ENCODE assay signal across 9 mouse cellular contexts in genomic region chr4:115657104-115657866, GRCm38 (mm10). TPM values are rescaled to one million over a fixed set of nuclear protein-coding genes. Genes with fewer than 3 reads are reported as not detected.
A peak's percentile ranks its signal among the peaks of the same experiment; 100 is the strongest.
DNase-seq lines count a peak whose midpoint lies in the region; ATAC-seq and TF ChIP-seq lines count a peak whose summit lies in the region.
"Had no signal": no experiment of that assay in that cellular context is flagged by ENCODE, and none has a peak within 500 bp of the region (broad histone marks: within the 10 kb centered on the region; RNA-seq: fewer than 3 reads in every experiment).

No protein-coding gene starts in this region.

- H3K27me3 ChIP-seq in lung, embryonic 15.5 days = no peaks in the 10 kb centered on the region

- H3K9ac ChIP-seq in lung, embryonic 15.5 days = peak overlapping the region; percentile 36

- intact Hi-C loops in heart, postnatal 36 days (cut with DNase I) = loop anchor here (2.0 kb wide), 1 partner anchor 52 kb away; no protein-coding TSS in a partner anchor

- peak overlapping the region; percentile 32; the same call in 1 of the 2 replicates for H3K27ac ChIP-seq in layer of hippocampus, adult 2 months
- peak overlapping the region; percentile 74 for H3K27ac ChIP-seq in lung, embryonic 15.5 days
- H3K27ac ChIP-seq: macrophage had no signal

- peak; percentile 8 for DNase-seq in layer of hippocampus, adult 11-12 months (ENCODE audit: low spot score)
- no peak for DNase-seq in layer of hippocampus, adult 9-10 months (ENCODE audit: low spot score)
- DNase-seq in heart, postnatal 36 days = peak; percentile 52 to 70
- DNase-seq in layer of hippocampus, adult 2 months (ENCODE audit: low spot score in 2 of 2) = peak; percentile 5 to 12
- peak; percentile 18 for DNase-seq in ovary, postnatal 14 days (ENCODE audit: low spot score)
- no peak for DNase-seq in cerebellum, adult 18-20 months

- peak; percentile 59; the same call in 1 of the 2 replicates for ATAC-seq in erythroid progenitor cell, adult 5-6 weeks (replicated peaks; ENCODE audit: low FRiP score, poor library complexity, severe bottlenecking)
- ATAC-seq in lung, embryonic 15.5 days (ENCODE audit: borderline replicate concordance, extremely low read depth, low FRiP score, low TSS enrichment) = peak; percentile 82

- no peaks in the 10 kb centered on the region for H3K36me3 ChIP-seq in lung, embryonic 15.5 days

- peak overlapping the region; percentile 86 for H3K4me2 ChIP-seq in lung, embryonic 15.5 days

- under 1% methylated on average over 33 of the region's 34 CpGs for WGBS in lung, embryonic 15.5 days

- peak overlapping the region; percentile 56 for H3K4me3 ChIP-seq in layer of hippocampus, adult 2 months
- H3K4me3 ChIP-seq in lung, embryonic 15.5 days = peak overlapping the region; percentile 42

- H3K4me1 ChIP-seq in lung, embryonic 15.5 days = peaks cover 8% of the 10 kb centered on the region

- no peaks in the 10 kb centered on the region for H3K9me3 ChIP-seq in lung, embryonic 15.5 days

- no peak for TF ChIP-seq CTCF in layer of hippocampus, adult 2 months (conservative IDR thresholded peaks at IDR 0.05)

RNA-seq across cellular contexts. Expression of gene Cyp4b1, which starts 9.8 kb away (rescaled TPM):
- total RNA-seq in erythroid progenitor cell, adult 5-6 weeks (2015; ENCODE audit: low replicate concordance) = not detected in 2 replicates
- total RNA-seq in erythroid progenitor cell, adult 5-6 weeks (2017; ENCODE audit: low replicate concordance) = not detected in 2 replicates
- total RNA-seq in heart, postnatal 36 days (2021) = 10 to 100 TPM; 36.1 to 36.3 TPM
- under 1 TPM; 0.71 to 0.72 TPM for total RNA-seq in layer of hippocampus, adult 2 months (2021)
- polyA plus RNA-seq in lung, embryonic 15.5 days (2015; fragmentation: Nextera tagmentation; extraction: Ambion mirVana) = 18.7 and 23.1 TPM in 2 replicates
- polyA plus RNA-seq: macrophage had no signal

RNA-seq across cellular contexts. Expression of gene Cyp4a32, which starts 56.5 kb away (rescaled TPM):
- not detected in 2 replicates for total RNA-seq in erythroid progenitor cell, adult 5-6 weeks (2015; ENCODE audit: low replicate concordance)
- total RNA-seq in erythroid progenitor cell, adult 5-6 weeks (2017; ENCODE audit: low replicate concordance) = not detected in 2 replicates
- total RNA-seq in heart, postnatal 36 days (2021) = not detected
- not detected for total RNA-seq in layer of hippocampus, adult 2 months (2021)
- polyA plus RNA-seq in lung, embryonic 15.5 days (2015; fragmentation: Nextera tagmentation; extraction: Ambion mirVana) = not detected in 2 replicates
- polyA plus RNA-seq: macrophage had no signal

Comparison
In these comparisons a context has a peak if more than half of its experiments do, and no peak if none do; other contexts are left out.
1. DNase-seq: peak in layer of hippocampus, adult 11-12 months (single experiment), heart, postnatal 36 days (2 of 2), layer of hippocampus, adult 2 months (2 of 2) and ovary, postnatal 14 days (single experiment); none in layer of hippocampus, adult 9-10 months (single experiment) and cerebellum, adult 18-20 months (0 of 2).
2. RNA of gene Cyp4b1, which starts 9.8 kb away (total RNA-seq): 36.1 to 36.3 TPM in heart, postnatal 36 days; 0.71 to 0.72 TPM in layer of hippocampus, adult 2 months and not detected in erythroid progenitor cell, adult 5-6 weeks; every median in the first group is over 10 times any median in the second.